Mouse (Mus musculus): ENCODE measurements around the gene Armc9. TPM values are rescaled to one million over a fixed set of nuclear protein-coding genes. Genes with fewer than 3 reads are reported as not detected.
A peak's percentile ranks its signal among the peaks of the same experiment; 100 is the strongest.

Armc9 gene
- total RNA-seq, 2 experiments from 2014 or later: 2.0 to 2.1 TPM

- no peak overlapping the region for H3K4me3 ChIP-seq
- no peak for TF ChIP-seq CTCF (IDR thresholded peaks at IDR 0.05)
- intact Hi-C loops (cut with DNase I): no loop called here
- no peak for DNase-seq
- H3K27ac ChIP-seq: no peak overlapping the region
These were observed 48.1 kb downstream of the Armc9 start for GRCm38 (mm10) chr1:86202617-86203219.

GRCm38 (mm10) chr1:86210676-86211075 lies 56.1 kb downstream of the Armc9 start:
- intact Hi-C loops (cut with DNase I): no loop called here
- TF ChIP-seq CTCF (IDR thresholded peaks at IDR 0.05): no peak

GRCm38 (mm10) chr1:86211498-86211897 lies 56.9 kb downstream of the Armc9 start:
- H3K27ac ChIP-seq: no peak overlapping the region
- no peak for TF ChIP-seq CTCF (IDR thresholded peaks at IDR 0.05)
- no peak overlapping the region for H3K4me3 ChIP-seq
- no peak for DNase-seq
- intact Hi-C loops (cut with DNase I): no loop called here

More at GRCm38 (mm10) chr1:86210676-86211075, 56.1 kb downstream of the Armc9 start:
- Histone ChIP-seq H3K4me3 (no peak overlapping the region), H3K27ac (no peak overlapping the region)
- no peak for DNase-seq

GRCm38 (mm10) chr1:86212731-86213130 lies 58.2 kb downstream of the Armc9 start:
- Histone ChIP-seq H3K27ac (no peak overlapping the region), H3K4me3 (no peak overlapping the region)
- no peak for DNase-seq
- intact Hi-C loops (cut with DNase I): no loop called here
- no peak for TF ChIP-seq CTCF (IDR thresholded peaks at IDR 0.05)

- TF ChIP-seq CTCF (IDR thresholded peaks at IDR 0.05): peak; percentile 98
- Histone ChIP-seq H3K4me3 (no peak overlapping the region), H3K27ac (no peak overlapping the region)
- intact Hi-C loops (cut with DNase I): loop anchor here (1.0 kb wide), 2 partner anchors 99 to 125 kb away; no protein-coding TSS in a partner anchor
- DNase-seq: peak; percentile 76
These were observed 59.6 kb downstream of the Armc9 start for GRCm38 (mm10) chr1:86214158-86214557.

DNA sequence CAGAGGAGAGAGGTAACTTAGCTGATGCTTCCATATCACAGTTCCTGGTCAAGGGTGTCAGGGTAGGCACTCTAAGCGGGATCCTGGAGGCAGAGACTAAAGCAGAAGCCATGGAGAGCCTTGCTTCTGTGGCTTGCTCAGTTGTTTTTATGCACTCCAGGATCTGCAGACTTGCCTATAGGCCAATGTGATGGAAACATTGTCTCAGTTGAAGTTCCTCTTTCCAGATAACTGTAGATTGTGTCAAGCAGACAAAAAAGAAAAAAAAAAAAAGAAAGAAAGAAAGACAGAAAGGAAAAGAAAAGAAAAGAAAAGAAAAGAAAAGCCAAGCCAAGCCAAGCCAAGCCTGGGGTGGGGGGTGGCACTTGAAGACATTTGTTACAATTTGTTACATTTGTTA lies 60.7 kb downstream of the Armc9 start:
- no peak overlapping the region for H3K27ac ChIP-seq
- no peak for TF ChIP-seq CTCF (IDR thresholded peaks at IDR 0.05)
- no peak for DNase-seq
- intact Hi-C loops (cut with DNase I): no loop called here
- H3K4me3 ChIP-seq: no peak overlapping the region

- no peak for TF ChIP-seq CTCF (IDR thresholded peaks at IDR 0.05)
- intact Hi-C loops (cut with DNase I): no loop called here
- no peak overlapping the region for H3K4me3 ChIP-seq
These were observed 61.8 kb downstream of the Armc9 start for GRCm38 (mm10) chr1:86216412-86216811.

DNA sequence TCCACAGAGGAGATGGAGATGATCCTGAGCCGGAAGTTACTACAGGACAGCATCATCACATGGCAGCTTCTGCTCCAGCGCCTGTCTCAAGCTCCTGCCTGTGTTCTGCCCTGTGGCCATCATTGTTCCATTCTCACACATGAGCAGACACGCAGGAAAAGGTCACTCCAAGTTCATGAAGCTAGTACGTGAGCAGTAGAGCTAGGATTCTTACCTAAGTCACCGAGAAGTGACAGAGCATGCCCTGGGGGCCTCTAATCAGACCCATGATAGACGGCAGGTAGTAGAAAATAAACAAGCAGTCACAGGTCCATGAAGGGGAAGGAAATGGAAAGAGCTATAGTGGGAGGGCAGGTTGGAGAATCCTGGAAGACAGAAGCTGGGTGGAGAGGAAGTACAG lies 63.4 kb downstream of the Armc9 start:
- Histone ChIP-seq H3K27ac (no peak overlapping the region), H3K4me3 (no peak overlapping the region)
- no peak for DNase-seq
- no peak for TF ChIP-seq CTCF (IDR thresholded peaks at IDR 0.05)
- intact Hi-C loops (cut with DNase I): no loop called here

More at GRCm38 (mm10) chr1:86216412-86216811, 61.8 kb downstream of the Armc9 start:
- H3K27ac ChIP-seq: no peak overlapping the region
- no peak for DNase-seq

DNA sequence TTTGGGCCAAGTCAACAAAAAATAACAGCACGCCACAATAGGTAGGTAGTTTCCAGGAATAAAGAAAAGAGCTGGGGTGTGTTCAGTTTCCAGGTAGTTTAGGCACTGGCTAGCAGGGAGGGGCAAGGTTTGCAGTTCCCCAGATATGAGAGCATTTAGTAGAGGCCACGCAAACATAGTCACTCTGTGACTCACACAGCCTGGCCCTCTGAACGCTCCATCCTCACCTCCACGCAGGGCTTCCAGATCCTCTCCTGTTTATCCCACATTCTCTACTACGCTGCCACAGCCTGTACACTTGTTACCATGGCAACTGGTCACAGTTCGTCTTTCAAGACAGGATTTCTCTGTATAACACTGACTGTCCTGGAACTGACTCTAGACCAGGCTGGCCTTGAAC lies 70.6 kb downstream of the Armc9 start:
- Histone ChIP-seq H3K4me3 (no peak overlapping the region), H3K27ac (no peak overlapping the region)
- TF ChIP-seq CTCF (IDR thresholded peaks at IDR 0.05): no peak
- intact Hi-C loops (cut with DNase I): no loop called here
- no peak for DNase-seq

- H3K4me3 ChIP-seq: no peak overlapping the region
- no peak overlapping the region for H3K27ac ChIP-seq
- intact Hi-C loops (cut with DNase I): no loop called here
- no peak for DNase-seq
- no peak for TF ChIP-seq CTCF (IDR thresholded peaks at IDR 0.05)
These were observed 74.1 kb downstream of the Armc9 start for GRCm38 (mm10) chr1:86228653-86229052.

DNA sequence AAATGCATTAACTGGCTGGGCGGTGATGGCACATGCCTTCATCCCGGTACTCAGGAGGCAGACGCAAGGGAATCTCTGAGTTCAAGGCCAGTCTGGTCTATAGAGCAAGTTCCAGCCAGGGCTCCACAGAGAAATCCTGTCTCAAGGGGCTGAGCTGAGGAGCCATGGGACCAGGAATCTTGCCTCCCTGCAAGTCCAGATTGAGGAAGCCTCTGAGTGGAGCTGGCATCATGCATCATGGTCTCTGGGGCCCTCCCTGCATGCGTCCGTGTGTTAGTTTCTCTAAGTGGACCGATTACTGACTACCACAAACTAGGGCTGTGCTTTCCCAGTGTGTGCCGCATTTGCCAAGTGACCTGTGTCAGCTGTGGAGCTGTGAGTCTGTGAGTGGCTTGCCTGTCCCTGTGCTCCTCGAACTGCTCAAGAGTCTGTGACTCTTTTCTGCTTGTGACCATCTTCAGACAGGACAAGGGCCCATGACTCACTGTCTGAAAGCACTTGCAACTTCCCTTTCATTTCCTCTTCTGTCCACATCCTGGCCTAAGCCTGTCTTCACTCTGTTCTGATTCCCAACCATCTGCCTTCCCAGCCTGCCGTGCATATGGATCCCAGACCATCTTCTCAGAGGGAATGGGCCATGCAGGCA lies 74.7 kb downstream of the Armc9 start:
- intact Hi-C loops (cut with DNase I): no loop called here
- H3K4me3 ChIP-seq: no peak overlapping the region
- no peak overlapping the region for H3K27ac ChIP-seq

DNA sequence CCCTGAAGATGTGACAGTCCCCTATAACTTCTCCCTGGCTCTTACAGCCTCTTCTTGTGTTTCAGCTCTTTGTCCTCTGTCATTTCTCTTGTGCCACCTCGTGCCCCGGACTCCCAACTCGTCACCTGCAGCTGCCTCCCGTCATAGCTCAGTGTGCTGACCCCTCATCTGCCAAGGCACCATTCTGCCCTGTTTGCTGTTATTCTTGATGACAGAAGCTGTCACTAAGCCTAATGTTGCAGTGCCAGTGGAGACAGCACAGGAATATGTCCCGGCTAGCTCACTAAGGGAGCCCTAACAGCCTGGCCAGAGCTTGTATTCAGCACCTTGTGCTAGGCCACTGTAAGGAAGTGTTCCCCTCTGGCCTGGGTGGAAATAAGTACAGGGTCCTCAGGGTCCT lies 78.1 kb downstream of the Armc9 start:
- Histone ChIP-seq H3K27ac (no peak overlapping the region), H3K4me3 (no peak overlapping the region)
- DNase-seq: no peak
- no peak for TF ChIP-seq CTCF (IDR thresholded peaks at IDR 0.05)
- intact Hi-C loops (cut with DNase I): no loop called here

More for the DNA sequence above, 74.7 kb downstream of the Armc9 start:
- DNase-seq: no peak
- TF ChIP-seq CTCF (IDR thresholded peaks at IDR 0.05): no peak

DNA sequence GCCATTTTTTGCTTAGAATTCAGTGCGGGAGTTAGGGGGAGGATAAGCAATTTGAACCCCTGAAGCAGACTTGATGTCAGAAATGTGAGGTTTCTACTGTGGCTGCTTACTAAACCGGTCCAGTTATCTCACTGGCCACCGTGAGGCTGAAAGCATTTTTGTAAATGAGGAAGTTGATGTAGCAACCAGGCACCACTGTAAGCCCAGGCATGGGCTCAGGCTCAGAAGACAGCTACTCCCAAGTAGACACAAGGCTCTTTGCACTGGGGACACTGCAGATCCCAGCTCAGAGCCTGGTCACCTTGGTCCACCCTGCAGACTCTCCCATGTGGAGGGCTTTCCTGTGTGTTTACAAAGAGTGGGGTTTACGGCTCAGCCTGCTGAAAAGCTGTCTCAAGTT lies 79.2 kb downstream of the Armc9 start:
- intact Hi-C loops (cut with DNase I): no loop called here
- Histone ChIP-seq H3K4me3 (no peak overlapping the region), H3K27ac (no peak overlapping the region)
- TF ChIP-seq CTCF (IDR thresholded peaks at IDR 0.05): no peak
- DNase-seq: no peak

GRCm38 (mm10) chr1:86235118-86235517 lies 80.5 kb downstream of the Armc9 start:
- no peak for DNase-seq
- no peak for TF ChIP-seq CTCF (IDR thresholded peaks at IDR 0.05)
- intact Hi-C loops (cut with DNase I): no loop called here
- Histone ChIP-seq H3K4me3 (no peak overlapping the region), H3K27ac (no peak overlapping the region)
